Mouse (Mus musculus): Measurements from ENCODE around the gene Ago1.

Gene Ago1

GRCm38 (mm10) chr4:126468925-126469324, 542 bp upstream of the Ago1 start:
- no peak for DNase-seq

- DNase-seq: peak; percentile 93
Observed at GRCm38 (mm10) chr4:126467721-126468284, 580 bp downstream of the Ago1 start.

- DNase-seq: no peak
Observed at GRCm38 (mm10) chr4:126466251-126466750, 2.1 kb downstream of the Ago1 start.

GRCm38 (mm10) chr4:126465843-126466242, 2.5 kb downstream of the Ago1 start:
- peak; percentile 95 for DNase-seq

GRCm38 (mm10) chr4:126464892-126465235, 3.5 kb downstream of the Ago1 start:
- DNase-seq: peak; percentile 59

- peak; percentile 11 for DNase-seq
Observed at GRCm38 (mm10) chr4:126464189-126464891, 4.0 kb downstream of the Ago1 start.

GRCm38 (mm10) chr4:126455441-126455840, 12.9 kb downstream of the Ago1 start:
- no peak for DNase-seq

- no peak for DNase-seq
Observed at GRCm38 (mm10) chr4:126454547-126455254, 13.7 kb downstream of the Ago1 start.

- no peak for DNase-seq
Observed at GRCm38 (mm10) chr4:126450268-126450667, 18.1 kb downstream of the Ago1 start.

GRCm38 (mm10) chr4:126447126-126447525, 21.3 kb downstream of the Ago1 start:
- no peak for DNase-seq

GRCm38 (mm10) chr4:126444528-126444927, 23.9 kb downstream of the Ago1 start:
- no peak for DNase-seq

GRCm38 (mm10) chr4:126438261-126438660, 30.1 kb downstream of the Ago1 start:
- DNase-seq: no peak

GRCm38 (mm10) chr4:126436268-126436667, 32.1 kb downstream of the Ago1 start:
- no peak for DNase-seq

- DNase-seq: no peak
Observed at GRCm38 (mm10) chr4:126434094-126434493, 34.3 kb downstream of the Ago1 start.

GRCm38 (mm10) chr4:126433175-126433574, 35.2 kb downstream of the Ago1 start:
- no peak for DNase-seq

- DNase-seq: no peak
Observed at GRCm38 (mm10) chr4:126431746-126432145, 36.6 kb downstream of the Ago1 start.

- peak; percentile 96 for DNase-seq
Observed at GRCm38 (mm10) chr4:126429347-126430079, 38.9 kb downstream of the Ago1 start, which contains the start of gene Ago3. TSS of gene Ago3 (minus strand) at chr4:126429556.

- DNase-seq: no peak
Observed at GRCm38 (mm10) chr4:126428682-126429346, 39.6 kb downstream of the Ago1 start.

GRCm38 (mm10) chr4:126423866-126424265, 44.5 kb downstream of the Ago1 start:
- DNase-seq: no peak

GRCm38 (mm10) chr4:126415707-126416106, 52.7 kb downstream of the Ago1 start:
- DNase-seq: no peak

GRCm38 (mm10) chr4:126412526-126412925, 55.9 kb downstream of the Ago1 start:
- no peak for DNase-seq
